In genomic region chr4:151741249-151742137, GRCm38 (mm10) we compare ENCODE assay signal across 10 mouse cellular contexts.
DNase-seq lines count a peak whose midpoint lies in the region; ATAC-seq and TF ChIP-seq lines count a peak whose summit lies in the region.
"Had no signal": no experiment of that assay in that cellular context is flagged by ENCODE, and none has a peak within 500 bp of the region (broad histone marks: within the 10 kb centered on the region; RNA-seq: fewer than 3 reads in every experiment).

No protein-coding gene starts in this region.

- H3K9me3 ChIP-seq in hindbrain, embryonic 15.5 days, result no peaks in the 10 kb centered on the region
- no peaks in the 10 kb centered on the region for H3K9me3 ChIP-seq in hindbrain, postnatal 0 days (ENCODE audit: low read length)
- no peaks in the 10 kb centered on the region for H3K9me3 ChIP-seq in liver, embryonic 14.5 days (ENCODE audit: control insufficient read depth, low read length)
- H3K9me3 ChIP-seq in intestine, embryonic 16.5 days (ENCODE audit: control insufficient read depth, low read length), result no peaks in the 10 kb centered on the region

- no peaks in the 10 kb centered on the region for H3K27me3 ChIP-seq in hindbrain, embryonic 15.5 days
- H3K27me3 ChIP-seq in hindbrain, postnatal 0 days (ENCODE audit: insufficient read depth, low read length), result no peaks in the 10 kb centered on the region
- H3K27me3 ChIP-seq in liver, embryonic 14.5 days (ENCODE audit: control insufficient read depth, insufficient read depth, low read length), result no peaks in the 10 kb centered on the region
- no peaks in the 10 kb centered on the region for H3K27me3 ChIP-seq in intestine, embryonic 16.5 days (replicated peaks; ENCODE audit: control insufficient read depth, insufficient read depth, low read length)

- H3K4me2 ChIP-seq in hindbrain, embryonic 15.5 days, result no peak overlapping the region
- H3K4me2 ChIP-seq in hindbrain, postnatal 0 days (ENCODE audit: low read depth, low read length), result no peak overlapping the region
- peak overlapping the region; percentile 34 for H3K4me2 ChIP-seq in liver, embryonic 14.5 days (ENCODE audit: low read depth)
- no peak overlapping the region for H3K4me2 ChIP-seq in intestine, embryonic 16.5 days (ENCODE audit: low read depth, low read length)

- H3K36me3 ChIP-seq in hindbrain, embryonic 15.5 days, result no peaks in the 10 kb centered on the region
- H3K36me3 ChIP-seq in hindbrain, postnatal 0 days (ENCODE audit: insufficient read depth, low read length), result no peaks in the 10 kb centered on the region
- H3K36me3 ChIP-seq in liver, embryonic 14.5 days (replicated peaks; ENCODE audit: control insufficient read depth, insufficient read depth, low read depth), result no peaks in the 10 kb centered on the region
- H3K36me3 ChIP-seq in intestine, embryonic 16.5 days (ENCODE audit: control insufficient read depth, insufficient read depth, low read length), result no peaks in the 10 kb centered on the region

- no peak for TF ChIP-seq CTCF in hindbrain, postnatal 0 days (IDR thresholded peaks at IDR 0.05; ENCODE audit: low read depth)
- no peak for TF ChIP-seq CTCF in liver, embryonic 14.5 days (IDR thresholded peaks at IDR 0.05; ENCODE audit: low read depth)

- H3K4me3 ChIP-seq in hindbrain, embryonic 15.5 days, result no peak overlapping the region
- no peak overlapping the region for H3K4me3 ChIP-seq in hindbrain, postnatal 0 days (ENCODE audit: low read length)
- no peak overlapping the region for H3K4me3 ChIP-seq in liver, embryonic 14.5 days (ENCODE audit: insufficient read depth in 1 of 2, low read depth in 2 of 2, low read length in 2 of 2)
- no peak overlapping the region for H3K4me3 ChIP-seq in intestine, embryonic 16.5 days (ENCODE audit: low read length)

- no peak overlapping the region for H3K9ac ChIP-seq in hindbrain, embryonic 15.5 days
- H3K9ac ChIP-seq in hindbrain, postnatal 0 days (replicated peaks; ENCODE audit: low read length), result no peak overlapping the region
- H3K9ac ChIP-seq in liver, embryonic 14.5 days (replicated peaks), result peak overlapping the region; percentile 21
- H3K9ac ChIP-seq in intestine, embryonic 16.5 days (ENCODE audit: low read depth, low read length), result no peak overlapping the region

- peak; percentile 90 for TF ChIP-seq EP300 in liver, embryonic 14.5 days (IDR thresholded peaks at IDR 0.05; ENCODE audit: low read depth)

- 43% methylated on average over 20 of the region's 20 CpGs for WGBS in hindbrain, embryonic 15.5 days
- WGBS in hindbrain, postnatal 0 days, result 43% methylated on average over 20 of the region's 20 CpGs
- WGBS in liver, embryonic 14.5 days (ENCODE audit: insufficient replicate concordance), result 12% methylated on average over 20 of the region's 20 CpGs
- WGBS in intestine, embryonic 16.5 days, result 30% methylated on average over 20 of the region's 20 CpGs

- intact Hi-C loops in left cerebral cortex, postnatal 36 days (cut with DNase I), result no loop called here

- H3K27ac ChIP-seq in hindbrain, embryonic 15.5 days (replicated peaks), result peak overlapping the region; percentile 37
- no peak overlapping the region for H3K27ac ChIP-seq in hindbrain, postnatal 0 days
- peak overlapping the region; percentile 43 for H3K27ac ChIP-seq in liver, embryonic 14.5 days
- no peak overlapping the region for H3K27ac ChIP-seq in intestine, embryonic 16.5 days (ENCODE audit: low read length)

- H3K4me1 ChIP-seq in hindbrain, embryonic 15.5 days (replicated peaks), result peaks cover 44% of the 10 kb centered on the region
- H3K4me1 ChIP-seq in hindbrain, postnatal 0 days (ENCODE audit: insufficient read depth, low read length), result peaks cover 17% of the 10 kb centered on the region
- H3K4me1 ChIP-seq in liver, embryonic 14.5 days (replicated peaks; ENCODE audit: control insufficient read depth in 2 of 2, insufficient read depth in 2 of 2, low read length in 1 of 2), result peaks cover 20 to 37% of the 10 kb centered on the region in 2 experiments
- no peaks in the 10 kb centered on the region for H3K4me1 ChIP-seq in intestine, embryonic 16.5 days (ENCODE audit: control insufficient read depth, insufficient read depth, low read length)

- ATAC-seq in hindbrain, embryonic 15.5 days (ENCODE audit: low FRiP score, low read depth), result peak; percentile 13; the same call in 1 of the 2 replicates
- ATAC-seq in hindbrain, postnatal 0 days, result no peak
- ATAC-seq in liver, embryonic 14.5 days (ENCODE audit: insufficient read depth), result peak; percentile 78
- no peak for ATAC-seq in intestine, embryonic 16.5 days

- DNase-seq in hindbrain, postnatal 0 days (ENCODE audit: low spot score), result no peak
- DNase-seq in MEL-GATA-1-ER (ENCODE audit: extremely low read depth, low read depth), result peak; percentile 56
- DNase-seq in heart, adult 8-10 months (ENCODE audit: low spot score), result peak; percentile 33
- DNase-seq in liver, embryonic 14.5 days (ENCODE audit: low read depth in 3 of 3, low spot score in 3 of 3), result peak in 2 of 3 experiments; percentile 13 to 56
- DNase-seq in right cerebral cortex, postnatal 25 days, result no peak
- no peak for DNase-seq in left cerebral cortex, postnatal 36 days (ENCODE audit: low spot score in 2 of 2)
- DNase-seq: adrenal gland, postnatal 14 days; gastrocnemius, postnatal 25 days had no signal

Comparison
In these comparisons a context has a peak if more than half of its experiments do, and no peak if none do; other contexts are left out.
1. ATAC-seq: peak in hindbrain, embryonic 15.5 days (single experiment) and liver, embryonic 14.5 days (single experiment); none in hindbrain, postnatal 0 days (single experiment) and intestine, embryonic 16.5 days (single experiment).
2. H3K27ac ChIP-seq: peak in hindbrain, embryonic 15.5 days (single experiment) and liver, embryonic 14.5 days (single experiment); none in hindbrain, postnatal 0 days (single experiment) and intestine, embryonic 16.5 days (single experiment).
3. DNase-seq: peak in MEL-GATA-1-ER (single experiment), heart, adult 8-10 months (single experiment) and liver, embryonic 14.5 days (2 of 3); none in hindbrain, postnatal 0 days (single experiment), right cerebral cortex, postnatal 25 days (single experiment) and left cerebral cortex, postnatal 36 days (0 of 2).